Mouse (Mus musculus) adrenal gland, postnatal 36 days (tissue): ENCODE measurements around the gene Ltv1. TPM values are rescaled to one million over a fixed set of nuclear protein-coding genes. Genes with fewer than 3 reads are reported as not detected.
"Not testable (repeated sequence)": the region's sequence is repeated elsewhere in the genome, so short reads cannot be mapped to it uniquely, and the experiment has no call there.

Experiments used
- DNase-seq, 2 experiments: peaks; one replicate each; pipeline ENCODE4 v3.0.0; 2021; ENCODE audit warnings: mixed read lengths in 1 of 2
- total RNA-seq, 2 experiments: library from RNA; stranded (reverse); gene quantifications; 2 replicates each; pipeline ENCODE4 v1.2.3; 2021

The Ltv1 gene
- total RNA-seq, 2 experiments from 2014 or later, result 38.6 to 50.1 TPM

DNA sequence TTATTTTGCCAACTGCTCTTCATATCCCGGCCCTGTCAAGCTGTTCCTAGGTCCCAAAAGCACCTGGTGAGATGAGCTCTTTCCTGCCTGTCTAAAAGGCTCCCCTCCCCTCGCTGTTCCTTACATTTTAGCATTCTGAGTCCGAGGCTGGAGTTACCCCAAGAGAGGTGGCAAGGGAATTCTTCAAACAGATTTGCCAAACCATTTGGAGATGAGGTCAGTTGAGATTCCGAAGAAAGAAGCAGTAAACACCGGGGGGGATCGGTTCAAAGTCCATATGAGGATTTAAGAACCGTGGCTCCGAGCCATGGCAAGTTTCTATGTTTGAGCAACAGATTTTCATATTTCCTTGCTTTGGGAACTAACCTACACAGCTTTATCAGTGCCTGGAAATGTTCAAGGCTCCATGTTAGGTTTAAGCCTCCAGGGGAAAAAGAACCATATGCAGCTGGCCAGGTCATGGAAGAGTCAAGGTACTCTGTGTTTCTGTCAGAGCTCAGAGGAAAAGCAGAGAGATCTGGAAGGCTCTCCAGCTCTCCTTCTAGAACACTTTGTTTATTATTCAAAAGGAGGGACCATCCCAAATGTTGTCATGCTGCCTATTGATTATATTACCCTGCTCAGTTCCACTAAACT lies 4.0 kb upstream of the Ltv1 start:
- no peak for DNase-seq

- not testable (repeated sequence) for DNase-seq
Measured at GRCm38 (mm10) chr10:13193496-13193895, 528 bp upstream of the Ltv1 start.

- no peak for DNase-seq
Measured at GRCm38 (mm10) chr10:13189881-13190280, 3.1 kb downstream of the Ltv1 start.

DNA sequence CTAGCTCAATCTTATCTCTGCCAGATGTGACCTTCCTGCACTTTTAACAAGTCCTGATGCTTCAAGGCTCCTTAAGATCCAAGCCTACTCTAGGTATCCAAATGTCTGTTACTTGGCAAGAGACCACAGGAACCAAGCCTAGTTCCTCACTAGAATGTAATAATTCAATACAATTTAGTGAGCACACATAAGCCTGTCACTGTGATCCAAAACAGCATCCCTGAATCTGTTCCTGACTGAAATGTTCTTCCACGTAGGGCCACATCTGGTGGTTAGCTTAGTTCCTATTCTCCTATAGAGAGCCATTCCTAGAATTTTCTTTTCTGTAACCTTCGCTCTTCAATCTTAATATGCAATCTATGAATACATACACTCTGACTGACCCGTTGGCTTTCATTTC lies 6.2 kb downstream of the Ltv1 start:
- no peak for DNase-seq

- no peak for DNase-seq
Measured at GRCm38 (mm10) chr10:13184170-13184766, 8.7 kb downstream of the Ltv1 start.

- no peak for DNase-seq
Measured at GRCm38 (mm10) chr10:13180211-13180610, 12.8 kb downstream of the Ltv1 start.

GRCm38 (mm10) chr10:13177973-13178624 lies 14.9 kb downstream of the Ltv1 start, which contains the start of gene Zc2hc1b:
TSS of gene Zc2hc1b (minus strand) at chr10:13178023.
- no peak for DNase-seq

GRCm38 (mm10) chr10:13175866-13176265 lies 17.1 kb downstream of the Ltv1 start:
- no peak for DNase-seq

- DNase-seq, result no peak
Measured at GRCm38 (mm10) chr10:13172798-13173221, 20.2 kb downstream of the Ltv1 start.

GRCm38 (mm10) chr10:13171461-13171860 lies 21.5 kb downstream of the Ltv1 start:
- no peak for DNase-seq

DNA sequence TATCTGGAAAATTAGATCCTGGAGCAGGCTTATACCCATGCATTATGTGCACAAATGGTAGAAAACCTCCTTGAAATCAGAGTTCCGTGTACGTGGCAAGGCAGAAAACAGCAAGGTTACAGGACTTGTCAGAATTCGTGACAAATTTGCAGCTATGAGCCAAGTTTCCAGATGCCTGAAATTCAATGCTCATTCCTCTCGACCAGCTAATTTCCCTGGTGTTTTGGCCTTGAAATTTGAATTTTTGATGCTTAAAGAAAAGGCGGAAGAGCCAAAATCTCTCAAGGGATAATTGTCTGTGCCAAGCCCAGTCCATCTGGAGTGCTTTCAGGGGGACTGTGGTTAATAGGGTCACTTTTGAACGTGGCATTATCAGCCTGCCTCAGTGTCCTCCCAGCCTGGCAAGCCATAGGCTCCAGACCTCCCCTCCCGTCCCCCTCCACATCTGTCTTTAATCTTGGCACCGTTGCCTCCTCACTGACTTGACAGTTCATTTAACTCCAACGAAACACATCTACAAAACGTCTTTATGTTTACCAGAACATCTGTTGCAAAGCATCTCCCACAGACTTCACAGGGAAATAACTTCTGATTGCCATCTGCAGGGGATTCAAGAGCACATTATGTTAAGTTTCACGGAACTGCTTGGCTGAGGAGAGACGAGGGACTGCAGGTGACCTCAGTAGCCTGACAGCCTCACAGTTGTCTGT lies 22.1 kb downstream of the Ltv1 start:
- DNase-seq, result no peak

DNA sequence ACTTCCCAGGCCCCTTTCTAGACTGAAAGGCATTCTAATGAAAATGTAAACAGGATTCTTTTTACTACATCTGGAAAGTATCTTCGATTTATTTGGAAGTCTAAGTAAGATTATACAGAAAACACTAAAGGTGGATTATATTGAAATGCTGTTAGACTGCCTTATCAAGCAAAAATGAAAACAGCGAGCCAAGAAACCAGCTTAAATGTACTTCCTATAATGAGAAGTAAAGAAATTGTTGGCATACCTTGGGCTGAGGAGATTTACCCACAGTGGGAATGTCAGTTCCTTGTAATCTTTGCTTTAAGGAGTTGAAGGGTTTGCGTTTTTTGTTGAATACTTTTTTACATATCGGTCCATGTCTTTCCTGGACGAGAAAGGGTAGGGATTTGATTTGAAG lies 24.5 kb downstream of the Ltv1 start:
- no peak for DNase-seq

DNA sequence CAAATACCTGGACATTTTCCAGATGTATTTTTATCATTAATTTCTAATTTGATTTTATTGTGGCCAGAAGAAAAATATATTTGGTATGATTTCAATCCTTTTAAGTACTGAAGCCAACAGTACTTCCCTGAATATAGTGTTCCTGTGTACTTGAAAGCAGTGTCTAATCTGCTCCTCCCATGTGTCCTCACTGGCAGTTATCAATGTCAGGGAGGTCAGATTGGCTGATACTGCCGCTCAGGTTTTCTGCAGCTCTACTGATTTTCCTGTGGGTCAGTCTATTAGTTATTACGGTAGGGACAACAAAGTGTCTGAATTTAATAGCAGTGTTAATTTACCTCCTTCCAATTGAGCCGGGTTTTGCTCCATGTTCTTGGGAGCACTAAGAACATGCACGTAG lies 30.9 kb downstream of the Ltv1 start:
- no peak for DNase-seq

- no peak for DNase-seq
Measured at GRCm38 (mm10) chr10:13160913-13161312, 32.1 kb downstream of the Ltv1 start.

DNA sequence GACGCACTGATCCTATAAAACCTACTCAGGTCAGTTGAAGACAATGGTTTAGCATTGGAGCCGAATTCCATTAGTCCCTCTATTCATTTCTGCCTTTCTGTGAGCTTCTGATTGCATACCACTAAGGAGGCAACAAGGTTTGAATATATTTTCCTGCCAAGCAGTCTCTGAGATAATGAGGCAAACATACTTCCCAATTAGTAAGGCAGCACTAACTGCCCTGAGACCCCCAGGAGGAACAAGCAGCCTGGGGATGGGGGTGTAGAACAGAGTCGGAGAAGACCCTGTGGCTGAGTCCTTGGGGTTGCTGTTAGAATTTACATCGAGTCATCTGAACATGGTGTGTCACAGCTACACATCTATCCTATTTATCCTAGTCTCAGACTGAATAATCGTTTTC lies 37.6 kb downstream of the Ltv1 start:
- DNase-seq, result no peak

DNA sequence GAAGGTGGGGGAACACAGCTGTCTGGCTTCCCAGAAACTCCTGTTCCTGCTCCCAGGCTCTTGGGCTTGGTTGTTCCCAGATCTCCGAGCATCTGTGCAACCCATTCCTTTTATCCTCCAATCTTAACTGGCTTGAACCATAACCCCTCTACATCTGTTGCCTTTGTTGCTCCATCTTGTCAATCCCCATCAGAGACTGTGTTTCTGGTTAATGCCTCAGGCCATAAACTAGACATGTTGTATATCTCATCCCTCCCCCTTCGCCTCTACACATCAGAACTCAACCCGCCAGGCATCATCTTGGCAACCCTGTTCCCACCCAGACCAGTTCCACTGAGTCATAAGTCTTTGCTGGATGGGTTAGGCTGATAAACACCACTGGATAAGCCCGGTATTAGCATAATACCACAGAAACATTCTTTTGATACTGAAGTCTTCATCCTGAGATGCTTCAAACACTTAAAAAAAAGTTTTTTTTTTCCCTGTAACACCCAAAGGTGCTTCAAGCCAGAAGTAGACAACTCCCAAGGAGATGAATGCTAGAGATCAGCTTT lies 40.1 kb downstream of the Ltv1 start:
- DNase-seq, result no peak

- peak in 1 of 2 experiments; percentile 8 for DNase-seq
Measured at GRCm38 (mm10) chr10:13151353-13151752, 41.6 kb downstream of the Ltv1 start.

DNA sequence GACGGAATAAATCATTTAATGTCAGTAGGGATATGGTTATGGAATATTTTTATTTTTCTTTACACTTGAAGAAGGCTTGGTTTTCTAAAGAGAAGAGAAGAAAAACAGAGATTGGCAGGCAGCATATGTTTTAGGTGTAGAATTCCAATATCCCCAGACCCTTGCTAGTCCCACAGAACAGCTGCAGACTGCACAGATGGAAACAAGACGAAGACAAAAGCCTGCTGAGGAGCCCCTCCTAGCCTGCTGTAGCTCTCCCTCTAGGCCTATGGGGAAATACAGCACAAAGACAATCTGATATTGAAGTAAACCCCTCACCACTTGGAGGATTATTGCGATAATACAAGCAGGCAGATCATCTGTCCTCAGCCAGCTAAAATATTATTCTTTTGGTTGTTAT lies 42.5 kb downstream of the Ltv1 start:
- DNase-seq, result no peak

DNA sequence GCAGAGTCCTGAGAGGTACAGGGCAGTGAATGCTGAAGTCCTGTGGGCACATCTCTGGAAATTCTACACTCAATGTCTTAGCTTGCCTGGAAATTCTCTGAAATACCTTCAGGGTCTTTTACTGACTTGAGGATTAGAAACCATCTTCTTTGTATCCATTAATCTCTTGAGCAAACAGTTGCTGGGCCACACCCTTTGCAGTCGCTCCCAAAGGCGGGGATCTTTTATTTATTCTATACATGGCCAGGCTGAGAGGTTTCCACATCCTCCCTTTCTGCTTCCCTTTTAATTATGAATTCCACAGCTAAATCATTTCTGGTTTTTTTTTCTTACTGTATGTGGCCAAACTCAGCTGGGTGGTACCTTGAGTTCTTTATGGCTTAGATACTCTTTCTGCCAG lies 52.5 kb downstream of the Ltv1 start:
- DNase-seq, result no peak

GRCm38 (mm10) chr10:13137906-13138305 lies 55.1 kb downstream of the Ltv1 start:
- DNase-seq, result peak in 1 of 2 experiments; percentile 13

- DNase-seq, result no peak
Measured at GRCm38 (mm10) chr10:13135751-13136150, 57.2 kb downstream of the Ltv1 start.

DNA sequence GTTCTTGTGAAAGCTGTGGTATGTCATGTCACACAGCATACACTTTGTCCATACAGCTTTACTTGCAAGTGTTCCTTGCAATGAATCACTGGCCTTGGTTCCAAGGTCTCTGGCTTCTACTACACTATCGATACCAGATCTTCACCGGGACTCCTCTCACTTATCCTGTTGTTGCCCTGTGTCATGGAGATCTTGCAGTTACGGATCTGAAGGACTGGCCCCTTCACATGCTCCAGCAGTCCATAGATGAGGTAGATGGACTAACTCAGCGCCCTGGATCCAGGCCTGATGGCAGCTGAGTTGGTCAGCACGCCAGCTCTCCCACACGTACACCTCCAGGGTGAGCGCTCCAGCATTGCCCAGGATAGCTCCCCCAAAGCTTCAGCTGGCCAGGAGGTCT lies 57.7 kb downstream of the Ltv1 start:
- DNase-seq, result peak; percentile 11 to 43

- DNase-seq, result no peak
Measured at GRCm38 (mm10) chr10:13133850-13134249, 59.1 kb downstream of the Ltv1 start.
